Mouse (Mus musculus) T-helper 2 cell (primary cell): ENCODE data around the gene Pigyl.

Source experiments
- in situ Hi-C: fragments of 300-600 bp; cut with MboI, MseI; formaldehyde crosslinking; loops from one replicate; pipeline ENCODE4 v1.15.1; 2025; ENCODE audit warnings: high pct_unique_total_duplicates

Gene Pigyl

GRCm38 (mm10) chr9:22156497-22157245, at the start of gene Pigyl:
Pigyl (plus strand) TSS chr9:22156846.
- in situ Hi-C loops = no loop called here

GRCm38 (mm10) chr9:22108194-22108593, 48.5 kb upstream of the Pigyl start:
- in situ Hi-C loops = no loop called here

- in situ Hi-C loops = no loop called here
These were observed 41.0 kb upstream of the Pigyl start for GRCm38 (mm10) chr9:22115635-22116034.

- in situ Hi-C loops = no loop called here
These were observed 40.6 kb upstream of the Pigyl start for GRCm38 (mm10) chr9:22116086-22116485.

- in situ Hi-C loops = no loop called here
These were observed 39.8 kb upstream of the Pigyl start, which contains the start of gene Elof1 for GRCm38 (mm10) chr9:22116740-22117426. Elof1 (minus strand) TSS chr9:22117172.

- in situ Hi-C loops = no loop called here
These were observed 38.7 kb upstream of the Pigyl start for GRCm38 (mm10) chr9:22117754-22118456.

GRCm38 (mm10) chr9:22119543-22119942, 37.1 kb upstream of the Pigyl start:
- in situ Hi-C loops = no loop called here

GRCm38 (mm10) chr9:22121545-22121944, 35.1 kb upstream of the Pigyl start:
- in situ Hi-C loops = no loop called here

- in situ Hi-C loops = no loop called here
These were observed 34.6 kb upstream of the Pigyl start for GRCm38 (mm10) chr9:22122005-22122404.

- in situ Hi-C loops = no loop called here
These were observed 33.5 kb upstream of the Pigyl start for GRCm38 (mm10) chr9:22123069-22123609.

GRCm38 (mm10) chr9:22124169-22124568, 32.5 kb upstream of the Pigyl start:
- in situ Hi-C loops = no loop called here

- in situ Hi-C loops = no loop called here
These were observed 31.2 kb upstream of the Pigyl start for GRCm38 (mm10) chr9:22125246-22126027.

GRCm38 (mm10) chr9:22131226-22131981, 25.2 kb upstream of the Pigyl start:
- in situ Hi-C loops = no loop called here

GRCm38 (mm10) chr9:22132220-22132619, 24.4 kb upstream of the Pigyl start:
- in situ Hi-C loops = no loop called here

GRCm38 (mm10) chr9:22134246-22134890, 22.3 kb upstream of the Pigyl start:
- in situ Hi-C loops = no loop called here

- in situ Hi-C loops = no loop called here
These were observed 21.5 kb upstream of the Pigyl start for GRCm38 (mm10) chr9:22134988-22135643.

- in situ Hi-C loops = no loop called here
These were observed 20.8 kb upstream of the Pigyl start, which contains the start of gene Acp5 for GRCm38 (mm10) chr9:22135644-22136390. Acp5 (minus strand) TSS chr9:22135711.

- in situ Hi-C loops = no loop called here
These were observed 19.7 kb upstream of the Pigyl start for GRCm38 (mm10) chr9:22136765-22137547.
